Mouse (Mus musculus) C2C12 (cell line): ENCODE measurements around the gene Megf11. TPM values are rescaled to one million over a fixed set of nuclear protein-coding genes. Genes with fewer than 3 reads are reported as not detected.

ENCODE experiments used
- H3K27me3 ChIP-seq: one replicate; pipeline ENCODE4 v1.6.1; 2011; ENCODE audit not compliant: control insufficient read depth, insufficient read depth, insufficient read length
- H3K36me3 ChIP-seq: one replicate; pipeline ENCODE4 v1.6.1; 2011; ENCODE audit not compliant: control insufficient read depth, insufficient read depth
- H3K4me3 ChIP-seq: one replicate; pipeline ENCODE4 v1.5.1; 2011; ENCODE audit warnings: mild to moderate bottlenecking, control low read depth; ENCODE audit not compliant: poor library complexity, insufficient read depth, severe bottlenecking
- H3K79me2 ChIP-seq: one replicate; pipeline ENCODE4 v1.6.1; 2011; ENCODE audit not compliant: control insufficient read depth, insufficient read depth
- H3K79me3 ChIP-seq: one replicate; pipeline ENCODE4 v1.6.1; 2011; ENCODE audit warnings: low read depth, control low read depth
- H3ac ChIP-seq: one replicate; pipeline ENCODE3; 2011; ENCODE audit warnings: low read depth; ENCODE audit not compliant: control insufficient read depth, insufficient read length
- CEBPB ChIP-seq: IDR thresholded peaks from one replicate; pipeline ENCODE4 v1.6.1; 2011; ENCODE audit warnings: low read depth, mild to moderate bottlenecking, control low read depth, moderate library complexity
- CTCF ChIP-seq: IDR thresholded peaks from one replicate; pipeline ENCODE4 v1.5.1; 2011; ENCODE audit not compliant: control insufficient read depth, insufficient read depth, insufficient read length
- FOSL1 ChIP-seq: IDR thresholded peaks from one replicate; pipeline ENCODE4 v1.8.0; 2011; ENCODE audit warnings: mild to moderate bottlenecking, low read length; ENCODE audit not compliant: poor library complexity, insufficient read depth, severe bottlenecking
- MAX ChIP-seq: IDR thresholded peaks from one replicate; pipeline ENCODE4 v1.6.1; 2011; ENCODE audit warnings: mild to moderate bottlenecking, control low read depth
- MYOD1 ChIP-seq: IDR thresholded peaks from one replicate; pipeline ENCODE4 v1.6.1; 2011; ENCODE audit warnings: low read depth; ENCODE audit not compliant: control insufficient read depth, insufficient read length
- MYOG ChIP-seq: IDR thresholded peaks from one replicate; pipeline ENCODE4 v1.6.1; 2011; ENCODE audit not compliant: control insufficient read depth, insufficient read length; ENCODE audit errors: extremely low read depth
- USF1 ChIP-seq: IDR thresholded peaks from one replicate; pipeline ENCODE4 v1.6.1; 2011; ENCODE audit warnings: low read depth, mild to moderate bottlenecking, control low read depth, moderate library complexity
- polyA plus RNA-seq: library from polyadenylated mRNA; unstranded; fragments of >200 nt; fragmentation: generic; extraction: Trizol; gene quantifications from one replicate; pipeline ENCODE4 v1.2.1, GENCODE M21; 2012; ENCODE audit warnings: missing spikeins

The Megf11 gene
- polyA plus RNA-seq, 1 experiment: 0.07 TPM

- no peaks in the 10 kb centered on the region for H3K79me2 ChIP-seq
- TF ChIP-seq MYOG: no peak
- no peak for TF ChIP-seq FOSL1
- no peak for TF ChIP-seq MAX
- no peak for TF ChIP-seq CEBPB
- TF ChIP-seq USF1: no peak
- H3K79me3 ChIP-seq: no peaks in the 10 kb centered on the region
- H3K36me3 ChIP-seq: no peaks in the 10 kb centered on the region
- no peak overlapping the region for H3K4me3 ChIP-seq
- H3K27me3 ChIP-seq: peaks cover 38% of the 10 kb centered on the region
- no peak overlapping the region for H3ac ChIP-seq
Measured at GRCm38 (mm10) chr9:64461568-64462308, 76.3 kb downstream of the Megf11 start.

GRCm38 (mm10) chr9:64462870-64463269, 77.4 kb downstream of the Megf11 start:
- Histone ChIP-seq H3K4me3 (no peak overlapping the region), H3K79me3 (no peaks in the 10 kb centered on the region), H3ac (no peak overlapping the region), H3K27me3 (peaks cover 44% of the 10 kb centered on the region), H3K36me3 (no peaks in the 10 kb centered on the region), H3K79me2 (no peaks in the 10 kb centered on the region)
- TF ChIP-seq CEBPB (no peak), MAX (no peak), CTCF (no peak), MYOG (no peak), USF1 (no peak), FOSL1 (no peak), MYOD1 (no peak)

- peaks cover 45% of the 10 kb centered on the region for H3K27me3 ChIP-seq
- no peaks in the 10 kb centered on the region for H3K36me3 ChIP-seq
- TF ChIP-seq CTCF: no peak
- TF ChIP-seq MAX: no peak
- TF ChIP-seq USF1: no peak
- no peak for TF ChIP-seq MYOG
- TF ChIP-seq MYOD1: no peak
- no peak for TF ChIP-seq FOSL1
- no peak for TF ChIP-seq CEBPB
- H3K79me3 ChIP-seq: no peaks in the 10 kb centered on the region
- no peak overlapping the region for H3K4me3 ChIP-seq
- no peaks in the 10 kb centered on the region for H3K79me2 ChIP-seq
- no peak overlapping the region for H3ac ChIP-seq
Measured at GRCm38 (mm10) chr9:64466090-64466489, 80.7 kb downstream of the Megf11 start.

- Histone ChIP-seq H3K36me3 (no peaks in the 10 kb centered on the region), H3K27me3 (peaks cover 41% of the 10 kb centered on the region), H3K4me3 (no peak overlapping the region), H3ac (no peak overlapping the region), H3K79me3 (no peaks in the 10 kb centered on the region), H3K79me2 (no peaks in the 10 kb centered on the region)
- TF ChIP-seq CEBPB: no peak
- TF ChIP-seq CTCF: no peak
- no peak for TF ChIP-seq FOSL1
- no peak for TF ChIP-seq USF1
- TF ChIP-seq MYOG: no peak
- TF ChIP-seq MYOD1: no peak
- no peak for TF ChIP-seq MAX
Measured at GRCm38 (mm10) chr9:64466564-64466963, 81.1 kb downstream of the Megf11 start.

- Histone ChIP-seq H3ac (no peak overlapping the region), H3K4me3 (no peak overlapping the region), H3K36me3 (no peaks in the 10 kb centered on the region), H3K79me2 (no peaks in the 10 kb centered on the region), H3K27me3 (peaks cover 41% of the 10 kb centered on the region), H3K79me3 (no peaks in the 10 kb centered on the region)
- TF ChIP-seq MYOD1 (no peak), CTCF (no peak), MAX (no peak), MYOG (no peak), USF1 (no peak), CEBPB (no peak), FOSL1 (no peak)
Measured at GRCm38 (mm10) chr9:64470806-64471205, 85.4 kb downstream of the Megf11 start.
